Mouse (Mus musculus): ENCODE measurements at regions not wholly inside any gene's neighbourhood (a gene's known extent, or its start where the extent isn't known, plus 50 kb on each side); places are given as distances from the start of the nearest gene placed in this dataset.

GRCm38 (mm10) chr9:16994169-16994568, 493.1 kb upstream of the Fat3 start:
- DNase-seq (ENCODE audit: low spot score): peak; percentile 20

GRCm38 (mm10) chr9:16988114-16988513, 487.0 kb upstream of the Fat3 start:
- no peak for DNase-seq (ENCODE audit: low spot score)

- no peak for DNase-seq (ENCODE audit: low spot score)
Observed at GRCm38 (mm10) chr9:16977321-16977720, 476.2 kb upstream of the Fat3 start.

- DNase-seq (ENCODE audit: low spot score): no peak
Observed at GRCm38 (mm10) chr9:16970373-16970772, 469.3 kb upstream of the Fat3 start.

GRCm38 (mm10) chr9:16933602-16934001, 432.5 kb upstream of the Fat3 start:
- no peak for DNase-seq (ENCODE audit: low spot score)

- DNase-seq (ENCODE audit: low spot score): no peak
Observed at GRCm38 (mm10) chr9:16931586-16931985, 430.5 kb upstream of the Fat3 start.

GRCm38 (mm10) chr9:16926315-16926984, 425.4 kb upstream of the Fat3 start:
- no peak for DNase-seq (ENCODE audit: low spot score)

- no peak for DNase-seq (ENCODE audit: low spot score)
Observed at GRCm38 (mm10) chr9:16925279-16925678, 424.2 kb upstream of the Fat3 start.

- no peak for DNase-seq (ENCODE audit: low spot score)
Observed at GRCm38 (mm10) chr9:16906155-16906554, 405.1 kb upstream of the Fat3 start.

GRCm38 (mm10) chr9:16899060-16899459, 398.0 kb upstream of the Fat3 start:
- no peak for DNase-seq (ENCODE audit: low spot score)

GRCm38 (mm10) chr9:16852458-16853026, 351.5 kb upstream of the Fat3 start:
- DNase-seq (ENCODE audit: low spot score): no peak

- no peak for DNase-seq (ENCODE audit: low spot score)
Observed at GRCm38 (mm10) chr9:16808494-16808893, 307.4 kb upstream of the Fat3 start.

GRCm38 (mm10) chr9:16772867-16773266, 271.8 kb upstream of the Fat3 start:
- DNase-seq (ENCODE audit: low spot score): no peak

GRCm38 (mm10) chr9:16727653-16728052, 226.6 kb upstream of the Fat3 start:
- no peak for DNase-seq (ENCODE audit: low spot score)

- DNase-seq (ENCODE audit: low spot score): no peak
Observed at GRCm38 (mm10) chr9:16702431-16702830, 201.3 kb upstream of the Fat3 start.

- no peak for DNase-seq (ENCODE audit: low spot score)
Observed at GRCm38 (mm10) chr9:16661527-16661926, 160.4 kb upstream of the Fat3 start.

- DNase-seq (ENCODE audit: low spot score): no peak
Observed at GRCm38 (mm10) chr9:16660940-16661339, 159.9 kb upstream of the Fat3 start.
